Mouse (Mus musculus) layer of hippocampus, postnatal 36 days (tissue): ENCODE results near the gene Snrpd2. TPM values are rescaled to one million over a fixed set of nuclear protein-coding genes. Genes with fewer than 3 reads are reported as not detected.

ENCODE experiments used
- DNase-seq, 2 experiments: peaks; one replicate each; pipeline ENCODE4 v3.0.0; 2022
- microRNA-seq, 2 experiments: library from miRNA; unstranded; fragments of <30 nt; microRNA quantifications; one replicate each; pipeline ENCODE4 v1.2.0; 2021
- total RNA-seq, 2 experiments: library from RNA; stranded (reverse); gene quantifications; 2 replicates each; pipeline ENCODE4 v1.2.3; 2021

Snrpd2 gene
- total RNA-seq, 2 experiments from 2014 or later = 79.1 to 79.2 TPM

GRCm38 (mm10) chr7:19178443-19179092 is 29.0 kb downstream of the Snrpd2 start:
- peak; percentile 78 to 80 for DNase-seq

- DNase-seq = peak; percentile 48 to 55
Observed at GRCm38 (mm10) chr7:19179173-19179572, 29.7 kb downstream of the Snrpd2 start.

- no peak for DNase-seq
Observed at GRCm38 (mm10) chr7:19179936-19180335, 30.4 kb downstream of the Snrpd2 start.

- no peak for DNase-seq
Observed at GRCm38 (mm10) chr7:19180862-19181429, 31.4 kb downstream of the Snrpd2 start.

- DNase-seq = no peak
Observed at GRCm38 (mm10) chr7:19184250-19184649, 34.7 kb downstream of the Snrpd2 start.

GRCm38 (mm10) chr7:19184758-19185157 is 35.2 kb downstream of the Snrpd2 start:
- no peak for DNase-seq

GRCm38 (mm10) chr7:19194676-19195075 is 45.2 kb downstream of the Snrpd2 start:
- DNase-seq = no peak

GRCm38 (mm10) chr7:19196676-19197075 is 47.2 kb downstream of the Snrpd2 start:
- DNase-seq = no peak

GRCm38 (mm10) chr7:19197985-19198384 is 48.5 kb downstream of the Snrpd2 start:
- DNase-seq = no peak

- DNase-seq = no peak
Observed at GRCm38 (mm10) chr7:19201660-19202059, 52.1 kb downstream of the Snrpd2 start.

GRCm38 (mm10) chr7:19202065-19202850 is 52.7 kb downstream of the Snrpd2 start:
- DNase-seq = no peak

Small RNA genes lying within 50 kb of the gene (microRNA-seq; reads per million reads assigned to microRNA genes)
- gene Mir330 = 9,368 to 10,822 reads per million in 2 experiments

Other genes starting within 250 kb of the Snrpd2 start
- 10 to 100 TPM; 11.3 to 12.5 TPM for gene Ccdc61, start 239.3 kb upstream of the Snrpd2 start, total RNA-seq
- 10 to 100 TPM; 82.2 to 84.5 TPM for gene Nova2, start 223.8 kb upstream of the Snrpd2 start, total RNA-seq
- under 1 TPM; 0.33 to 0.87 TPM for gene Nanos2, start 162.3 kb upstream of the Snrpd2 start, total RNA-seq
- gene Mypop, start 158.5 kb upstream of the Snrpd2 start, total RNA-seq = 10 to 100 TPM; 45.0 to 45.9 TPM
- gene Irf2bp1, start 145.7 kb upstream of the Snrpd2 start, total RNA-seq = 10 to 100 TPM; 52.1 to 53.0 TPM
- gene Foxa3, start 126.2 kb upstream of the Snrpd2 start, total RNA-seq = not detected
- 100 to 1,000 TPM; 111 to 113 TPM for gene Sympk, start 125.3 kb upstream of the Snrpd2 start, total RNA-seq
- under 1 TPM; 0.15 to 0.33 TPM for gene Rsph6a, start 95.0 kb upstream of the Snrpd2 start, total RNA-seq
- gene Dmwd, start 73.5 kb upstream of the Snrpd2 start, total RNA-seq = 100 to 1,000 TPM; 136 to 143 TPM
- 10 to 100 TPM; 36.3 to 48.1 TPM for gene Dmpk, start 65.9 kb upstream of the Snrpd2 start, total RNA-seq
- 1 to 10 TPM; 2.5 to 2.8 TPM for gene Six5, start 55.1 kb upstream of the Snrpd2 start, total RNA-seq
- gene Gm4969, start 31.4 kb upstream of the Snrpd2 start, total RNA-seq = under 1 TPM; 0.40 to 0.43 TPM
- 10 to 100 TPM; 14.2 to 14.3 TPM for gene Fbxo46, start 29.9 kb upstream of the Snrpd2 start, total RNA-seq
- 10 to 100 TPM; 18.1 to 18.6 TPM for gene Qpctl, start 431 bp upstream of the Snrpd2 start, total RNA-seq
- gene Gipr, start 16.4 kb downstream of the Snrpd2 start, total RNA-seq = 1 to 10 TPM in 1 of 2 experiments, under 1 TPM in 1; 0.62 to 1.9 TPM
- gene Eml2, start 26.7 kb downstream of the Snrpd2 start, total RNA-seq = 100 to 1,000 TPM; 145 to 149 TPM
- gene Gpr4, start 62.8 kb downstream of the Snrpd2 start, total RNA-seq = 1 to 10 TPM; 2.4 to 2.5 TPM
- 10 to 100 TPM; 40.5 to 40.8 TPM for gene Opa3, start 78.6 kb downstream of the Snrpd2 start, total RNA-seq
- 10 to 100 TPM; 15.2 to 21.2 TPM for gene Vasp, start 122.1 kb downstream of the Snrpd2 start, total RNA-seq
- under 1 TPM; 0.20 to 0.33 TPM for gene Ppm1n, start 130.3 kb downstream of the Snrpd2 start, total RNA-seq
- gene Rtn2, start 132.9 kb downstream of the Snrpd2 start, total RNA-seq = 10 to 100 TPM; 89.7 to 91.3 TPM
- 10 to 100 TPM; 12.6 to 18.8 TPM for gene Fosb, start 160.3 kb downstream of the Snrpd2 start, total RNA-seq
- gene Ercc1, start 195.1 kb downstream of the Snrpd2 start, total RNA-seq = 10 to 100 TPM; 44.4 to 53.4 TPM
- gene Cd3eap, start 209.8 kb downstream of the Snrpd2 start, total RNA-seq = 10 to 100 TPM; 17.6 to 19.4 TPM
- gene Ppp1r13l, start 210.0 kb downstream of the Snrpd2 start, total RNA-seq = 1 to 10 TPM; 6.0 to 7.0 TPM
- gene Ercc2, start 232.3 kb downstream of the Snrpd2 start, total RNA-seq = 10 to 100 TPM; 36.2 to 37.1 TPM